8 mouse cellular contexts compared by ENCODE assay signal in the genomic region with DNA sequence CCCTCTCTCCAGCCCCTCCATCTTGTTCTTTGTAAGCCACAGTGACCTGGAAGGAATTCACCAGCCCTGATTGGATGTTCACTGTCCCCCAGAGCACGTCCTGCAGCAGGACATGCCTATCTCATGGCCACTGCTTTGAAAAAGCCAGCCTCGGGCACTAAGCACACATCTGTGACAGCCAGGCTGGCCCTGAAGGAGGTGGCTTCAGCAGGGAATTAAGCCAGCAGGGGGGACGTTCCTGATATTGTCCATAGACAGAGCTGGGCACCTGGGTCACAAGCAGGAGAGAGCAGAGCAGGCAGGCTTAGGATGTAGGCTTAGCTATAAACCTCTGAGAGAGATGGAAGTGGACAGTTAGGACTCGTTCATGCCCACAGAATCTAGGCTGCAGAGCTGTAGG.
A peak's percentile ranks its signal among the peaks of the same experiment; 100 is the strongest.
DNase-seq lines count a peak whose midpoint lies in the region; ATAC-seq and TF ChIP-seq lines count a peak whose summit lies in the region.

No protein-coding gene starts in this region.

- ATAC-seq in heart, embryonic 16.5 days (replicated peaks; ENCODE audit: extremely low read depth, insufficient read depth, low FRiP score) = no peak
- peak; percentile 14 for ATAC-seq in hindbrain, embryonic 12.5 days (ENCODE audit: low FRiP score)
- ATAC-seq in neural tube, embryonic 12.5 days (ENCODE audit: low FRiP score, low read depth) = no peak; the same call in 1 of the 2 replicates

- TF ChIP-seq POLR2A in cortical plate, adult 2 months (IDR thresholded peaks at IDR 0.05; ENCODE audit: extremely low read depth, insufficient read depth, low read length) = no peak

- no peaks in the 10 kb centered on the region for H3K36me3 ChIP-seq in heart, embryonic 16.5 days (ENCODE audit: control insufficient read depth, insufficient read depth)
- no peaks in the 10 kb centered on the region for H3K36me3 ChIP-seq in hindbrain, embryonic 12.5 days
- H3K36me3 ChIP-seq in neural tube, embryonic 12.5 days = no peaks in the 10 kb centered on the region

- peak overlapping the region; percentile 1 for H3K9ac ChIP-seq in heart, embryonic 16.5 days (ENCODE audit: low read length)
- H3K9ac ChIP-seq in hindbrain, embryonic 12.5 days = 0 out of 2 replicates have a peak overlapping the region, but pooled peaks have one; percentile 0
- no peak overlapping the region for H3K9ac ChIP-seq in neural tube, embryonic 12.5 days

- no peak overlapping the region for H3K4me3 ChIP-seq in heart, embryonic 16.5 days (ENCODE audit: low read length)
- H3K4me3 ChIP-seq in cortical plate, adult 2 months (ENCODE audit: insufficient read depth, low read length) = no peak overlapping the region
- no peak overlapping the region for H3K4me3 ChIP-seq in hindbrain, embryonic 12.5 days
- no peak overlapping the region for H3K4me3 ChIP-seq in neural tube, embryonic 12.5 days

- WGBS in heart, embryonic 16.5 days = 34% methylated on average over 4 of the region's 4 CpGs
- WGBS in hindbrain, embryonic 12.5 days = 29% methylated on average over 4 of the region's 4 CpGs
- WGBS in neural tube, embryonic 12.5 days = 35% methylated on average over 4 of the region's 4 CpGs

- DNase-seq in heart, postnatal 4 days = no peak
- DNase-seq in spleen, postnatal 36 days (ENCODE audit: low spot score in 2 of 2) = no peak
- DNase-seq in adrenal gland, postnatal 25 days = no peak
- DNase-seq in lung, postnatal 25 days (ENCODE audit: low spot score) = no peak

- peak overlapping the region; percentile 97 for H3K27ac ChIP-seq in heart, embryonic 16.5 days (ENCODE audit: low read length)
- H3K27ac ChIP-seq in cortical plate, adult 2 months (ENCODE audit: insufficient read depth, low read length) = peak overlapping the region; percentile 38; the same call in 1 of the 2 replicates
- peak overlapping the region; percentile 78 for H3K27ac ChIP-seq in hindbrain, embryonic 12.5 days
- H3K27ac ChIP-seq in neural tube, embryonic 12.5 days = peak overlapping the region; percentile 70; the same call in 1 of the 2 replicates

- peaks cover 5% of the 10 kb centered on the region for H3K9me3 ChIP-seq in heart, embryonic 16.5 days (replicated peaks; ENCODE audit: control insufficient read depth, low read length)
- 0 out of 2 replicates have a peak, but pooled peaks cover 6% of the 10 kb centered on the region for H3K9me3 ChIP-seq in hindbrain, embryonic 12.5 days (replicated peaks)
- no peaks in the 10 kb centered on the region for H3K9me3 ChIP-seq in neural tube, embryonic 12.5 days

- H3K4me1 ChIP-seq in heart, embryonic 16.5 days (ENCODE audit: control insufficient read depth, insufficient read depth, low read length) = peaks cover 61% of the 10 kb centered on the region
- peaks cover 7% of the 10 kb centered on the region for H3K4me1 ChIP-seq in cortical plate, adult 2 months (ENCODE audit: control insufficient read depth, insufficient read depth, low read length)
- peaks cover 75% of the 10 kb centered on the region for H3K4me1 ChIP-seq in hindbrain, embryonic 12.5 days
- peaks cover 78% of the 10 kb centered on the region for H3K4me1 ChIP-seq in neural tube, embryonic 12.5 days

- H3K27me3 ChIP-seq in heart, embryonic 16.5 days (ENCODE audit: control insufficient read depth, insufficient read depth, low read length) = no peaks in the 10 kb centered on the region
- H3K27me3 ChIP-seq in hindbrain, embryonic 12.5 days = no peaks in the 10 kb centered on the region
- H3K27me3 ChIP-seq in neural tube, embryonic 12.5 days (replicated peaks) = no peaks in the 10 kb centered on the region

- no peak for TF ChIP-seq CTCF in cortical plate, adult 2 months (IDR thresholded peaks at IDR 0.05; ENCODE audit: extremely low read depth, insufficient read depth, low read length)

- no peak overlapping the region for H3K4me2 ChIP-seq in heart, embryonic 16.5 days (ENCODE audit: low read depth, low read length)
- H3K4me2 ChIP-seq in hindbrain, embryonic 12.5 days (replicated peaks) = no peak overlapping the region
- no peak overlapping the region; the same call in 1 of the 2 replicates for H3K4me2 ChIP-seq in neural tube, embryonic 12.5 days (replicated peaks)

Comparison
In these comparisons a context has a peak if more than half of its experiments do, and no peak if none do; other contexts are left out.
1. H3K27ac ChIP-seq: peak in every context shown above with its lines; median percentile 97 in heart, embryonic 16.5 days; 78 in hindbrain, embryonic 12.5 days; 70 in neural tube, embryonic 12.5 days; 38 in cortical plate, adult 2 months.